Mouse (Mus musculus) kidney, postnatal 14 days (tissue): ENCODE measurements around the gene Pias3.
"Not testable (repeated sequence)": the region's sequence is repeated elsewhere in the genome, so short reads cannot be mapped to it uniquely, and the experiment has no call there.

Experiments
- DNase-seq: peaks from one replicate; pipeline ENCODE4 v3.0.0; 2022; ENCODE audit warnings: mixed read lengths

Pias3 gene

DNA sequence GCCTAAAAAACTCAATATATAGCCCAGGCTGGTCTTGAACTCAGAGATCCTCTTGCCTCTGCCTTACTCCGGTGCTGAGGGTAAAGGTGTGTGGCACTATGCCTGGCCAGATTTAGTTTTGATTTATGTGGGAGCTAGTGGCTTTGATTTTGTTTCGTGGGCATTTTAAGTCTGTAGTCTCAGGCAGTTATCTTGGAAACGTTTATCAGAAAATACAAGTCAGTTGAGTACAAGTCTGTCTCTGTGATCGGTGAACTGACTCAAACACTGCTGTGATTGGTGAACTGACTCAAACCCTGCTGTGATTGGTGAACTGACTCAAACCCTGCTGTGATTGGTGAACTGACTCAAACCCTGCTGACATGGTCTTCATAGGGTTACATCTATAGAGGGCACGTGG is 34.6 kb downstream of the Pias3 start:
- DNase-seq: no peak

- no peak for DNase-seq
Observed at GRCm38 (mm10) chr3:96733984-96734383, 37.8 kb downstream of the Pias3 start.

GRCm38 (mm10) chr3:96735200-96735599 is 39.0 kb downstream of the Pias3 start:
- DNase-seq: no peak

DNA sequence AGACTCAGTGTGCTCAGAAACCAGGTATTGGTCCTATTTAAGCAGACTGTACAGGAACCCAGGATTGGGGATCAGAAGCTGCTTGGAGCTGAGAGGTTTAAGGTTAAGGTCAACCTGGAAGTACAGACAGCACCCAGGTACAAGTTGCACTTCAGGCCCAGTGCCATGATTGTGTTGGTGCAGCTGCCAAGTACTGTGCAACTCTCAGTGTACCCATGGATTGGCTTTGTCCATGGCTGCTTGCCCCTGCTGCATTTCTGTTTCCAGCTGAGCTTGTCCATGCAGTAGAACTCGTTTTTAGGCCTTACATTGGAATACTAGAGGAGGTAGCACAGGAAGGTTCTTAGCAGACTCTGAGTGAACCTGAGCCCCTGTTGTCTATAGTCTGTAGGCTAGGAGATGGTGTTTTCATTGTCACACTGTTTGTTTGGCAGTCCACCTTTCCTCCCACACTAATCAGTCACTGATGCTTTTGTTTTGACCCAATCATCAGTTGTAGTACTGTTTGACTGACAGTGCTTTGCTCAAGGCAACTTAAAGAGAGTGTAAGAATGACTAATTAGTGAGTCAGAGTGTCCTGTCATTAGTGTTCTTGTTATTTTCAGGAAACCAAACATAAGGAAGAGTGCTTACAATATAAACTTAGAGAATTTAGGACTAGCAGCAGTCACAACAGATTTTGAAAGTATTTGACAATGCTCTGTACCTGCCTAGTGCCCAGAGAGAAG is 41.0 kb downstream of the Pias3 start:
- DNase-seq: no peak

DNA sequence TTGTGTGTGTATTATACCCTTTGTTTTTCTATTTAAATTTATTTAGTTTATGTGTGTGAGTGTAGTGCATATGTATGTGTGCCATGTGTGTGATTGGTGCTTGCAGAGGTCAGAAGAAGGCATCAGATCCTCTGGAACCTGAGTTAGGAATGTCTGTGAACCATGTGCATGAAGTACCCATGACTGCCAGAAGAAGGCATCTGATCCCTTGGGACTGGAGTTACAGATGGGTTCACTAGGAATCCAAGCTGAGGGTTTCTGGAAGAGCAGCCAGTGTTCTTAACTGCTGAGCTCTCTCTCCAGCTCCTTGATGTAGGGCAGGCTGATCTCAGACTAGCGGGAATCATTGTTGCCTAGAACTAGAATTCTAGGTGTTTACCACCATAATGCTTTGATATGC is 41.8 kb downstream of the Pias3 start:
- no peak for DNase-seq

- not testable (repeated sequence) for DNase-seq
Observed at GRCm38 (mm10) chr3:96740279-96740678, 44.1 kb downstream of the Pias3 start.

DNA sequence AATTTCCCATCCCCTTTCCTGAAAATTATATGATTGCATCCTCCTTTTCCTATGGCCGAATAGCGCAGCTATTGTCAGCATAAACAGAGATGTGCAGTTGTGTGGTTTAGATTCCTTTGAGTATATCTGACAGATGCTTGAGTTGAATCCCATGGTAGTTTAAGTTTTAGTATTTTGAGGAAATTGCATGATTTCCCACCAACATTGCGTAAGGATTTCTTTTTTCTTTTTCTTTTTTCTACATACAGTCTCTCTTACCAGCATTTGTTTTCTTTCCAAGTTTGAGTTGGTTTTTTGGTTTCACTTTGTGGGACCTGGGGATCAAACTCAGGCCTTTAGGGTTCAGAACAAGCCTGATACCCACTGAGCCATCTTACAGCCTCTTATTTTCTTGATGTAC is 48.2 kb downstream of the Pias3 start:
- no peak for DNase-seq

GRCm38 (mm10) chr3:96746829-96747228 is 50.6 kb downstream of the Pias3 start:
- no peak for DNase-seq
